Mouse (Mus musculus) MEL (cell line): ENCODE measurements at regions not wholly inside any gene's neighbourhood (a gene's known extent, or its start where the extent isn't known, plus 50 kb on each side); places are given as distances from the start of the nearest gene placed in this dataset.

Experiments
- E2F4 ChIP-seq: IDR thresholded peaks from 2 replicates; pipeline ENCODE4 v1.6.1; 2011; ENCODE audit warnings: low read depth, low read length, improper control_type of control experiment, borderline replicate concordance
- HCFC1 ChIP-seq: IDR thresholded peaks from 2 replicates; pipeline ENCODE4 v1.6.1; 2012; ENCODE audit warnings: low read depth, mild to moderate bottlenecking, inconsistent platforms, low read length, improper control_type of control experiment, moderate library complexity
- POLR2A ChIP-seq, 2 experiments: IDR thresholded peaks; 2 replicates each; pipeline ENCODE4 v1.6.1; 2011 to 2012; ENCODE audit warnings: low read length in 2 of 2, mild to moderate bottlenecking in 2 of 2, control low read depth in 1 of 2, improper control_type of control experiment in 1 of 2, low read depth in 1 of 2, moderate library complexity in 1 of 2; ENCODE audit not compliant: control insufficient read depth in 1 of 2, insufficient read depth in 1 of 2, poor library complexity in 1 of 2
- SMC3 ChIP-seq: IDR thresholded peaks from 2 replicates; pipeline ENCODE4 v1.6.1; 2011; ENCODE audit warnings: low read depth, low read length, improper control_type of control experiment
- ZNF384 ChIP-seq: IDR thresholded peaks from 2 replicates; pipeline ENCODE4 v1.6.1; 2012; ENCODE audit warnings: low read depth, mild to moderate bottlenecking, inconsistent platforms, low read length, improper control_type of control experiment

DNA sequence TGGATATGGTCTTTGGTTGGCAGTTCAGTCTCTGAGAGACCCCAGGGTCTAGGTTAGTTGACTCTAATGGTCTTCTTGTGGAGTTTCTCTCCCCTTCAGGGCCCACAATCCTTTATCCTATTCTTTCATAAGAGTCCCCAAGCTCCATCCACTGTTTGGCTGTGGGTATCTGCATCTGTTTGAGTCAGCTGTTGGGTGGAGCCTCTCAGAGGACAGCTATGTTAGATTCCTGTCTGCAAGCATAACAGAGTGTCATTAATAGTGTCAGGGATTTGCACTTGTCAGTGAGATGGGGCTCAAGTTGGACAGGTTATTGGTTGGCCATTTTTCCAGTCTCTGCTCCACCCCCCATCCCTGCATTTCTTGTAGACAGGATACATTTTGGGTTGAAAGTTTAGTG, 306.9 kb upstream of the Eif4g2 start:
- TF ChIP-seq ZNF384 (no peak), E2F4 (no peak), POLR2A (IDR thresholded peaks at IDR 0.05; ENCODE audit: control insufficient read depth in 1 of 2, insufficient read depth in 1 of 2, low read depth in 1 of 2, low read length in 2 of 2, poor library complexity in 1 of 2) (no peak), SMC3 (no peak), HCFC1 (no peak)
